Mouse (Mus musculus): ENCODE measurements around the gene Wars. TPM values are rescaled to one million over a fixed set of nuclear protein-coding genes. Genes with fewer than 3 reads are reported as not detected.

Wars gene
- polyA plus RNA-seq, 1 experiment from 2014 or later, result 70.7 TPM

- Histone ChIP-seq H3K27me3 (ENCODE audit: control insufficient read depth, insufficient read depth, low read length) (no peaks in the 10 kb centered on the region), H3K4me1 (replicated peaks; ENCODE audit: control insufficient read depth, insufficient read depth) (no peaks in the 10 kb centered on the region), H3K9me3 (ENCODE audit: control insufficient read depth, low read length) (no peaks in the 10 kb centered on the region), H3K36me3 (ENCODE audit: control insufficient read depth, insufficient read depth, low read length) (peaks cover 7% of the 10 kb centered on the region; the same call in 1 of the 2 replicates), H3K4me2 (replicated peaks; ENCODE audit: low read depth) (no peak overlapping the region), H3K27ac (replicated peaks) (no peak overlapping the region), H3K9ac (ENCODE audit: low read length) (no peak overlapping the region), H3K4me3 (ENCODE audit: low read depth, low read length) (no peak overlapping the region)
- no peak for ATAC-seq (ENCODE audit: low FRiP score, low TSS enrichment)
- no peak for DNase-seq (ENCODE audit: low spot score)
- 74% methylated on average over 11 of the region's 11 CpGs for WGBS
- TF ChIP-seq CTCF (IDR thresholded peaks at IDR 0.05; ENCODE audit: low read depth) (no peak), EP300 (optimal IDR thresholded peaks at IDR 0.05) (no peak)
These were observed 77.4 kb downstream of the Wars start for GRCm38 (mm10) chr12:108816569-108816968.

GRCm38 (mm10) chr12:108814470-108814869 is 79.5 kb downstream of the Wars start:
- H3K36me3 ChIP-seq (ENCODE audit: control insufficient read depth, insufficient read depth, low read length), result peaks cover 5% of the 10 kb centered on the region; the same call in 1 of the 2 replicates
- no peak overlapping the region for H3K4me3 ChIP-seq (ENCODE audit: low read depth, low read length)
- H3K4me1 ChIP-seq (replicated peaks; ENCODE audit: control insufficient read depth, insufficient read depth), result no peaks in the 10 kb centered on the region
- H3K9me3 ChIP-seq (ENCODE audit: control insufficient read depth, low read length), result no peaks in the 10 kb centered on the region
- H3K27ac ChIP-seq (replicated peaks), result no peak overlapping the region
- ATAC-seq (ENCODE audit: low FRiP score, low TSS enrichment), result no peak
- DNase-seq (ENCODE audit: low spot score), result no peak
- H3K27me3 ChIP-seq (ENCODE audit: control insufficient read depth, insufficient read depth, low read length), result no peaks in the 10 kb centered on the region
- WGBS, result 87% methylated on average over 6 of the region's 6 CpGs
- no peak for TF ChIP-seq CTCF (IDR thresholded peaks at IDR 0.05; ENCODE audit: low read depth)
- no peak for TF ChIP-seq EP300 (optimal IDR thresholded peaks at IDR 0.05)
- H3K4me2 ChIP-seq (replicated peaks; ENCODE audit: low read depth), result no peak overlapping the region
- no peak overlapping the region for H3K9ac ChIP-seq (ENCODE audit: low read length)

- WGBS, result 73% methylated on average over 6 of the region's 6 CpGs
- Histone ChIP-seq H3K4me1 (replicated peaks; ENCODE audit: control insufficient read depth, insufficient read depth) (no peaks in the 10 kb centered on the region), H3K36me3 (ENCODE audit: control insufficient read depth, insufficient read depth, low read length) (peaks cover 6% of the 10 kb centered on the region; the same call in 1 of the 2 replicates), H3K27me3 (ENCODE audit: control insufficient read depth, insufficient read depth, low read length) (no peaks in the 10 kb centered on the region), H3K4me3 (ENCODE audit: low read depth, low read length) (no peak overlapping the region), H3K9me3 (ENCODE audit: control insufficient read depth, low read length) (no peaks in the 10 kb centered on the region), H3K4me2 (replicated peaks; ENCODE audit: low read depth) (no peak overlapping the region), H3K9ac (ENCODE audit: low read length) (no peak overlapping the region), H3K27ac (replicated peaks) (no peak overlapping the region)
- ATAC-seq (ENCODE audit: low FRiP score, low TSS enrichment) (no peak), DNase-seq (ENCODE audit: low spot score) (no peak)
- TF ChIP-seq EP300 (optimal IDR thresholded peaks at IDR 0.05) (no peak), CTCF (IDR thresholded peaks at IDR 0.05; ENCODE audit: low read depth) (no peak)
These were observed 81.5 kb downstream of the Wars start for GRCm38 (mm10) chr12:108812463-108812862.

- Histone ChIP-seq H3K4me2 (replicated peaks; ENCODE audit: low read depth) (no peak overlapping the region), H3K27me3 (ENCODE audit: control insufficient read depth, insufficient read depth, low read length) (no peaks in the 10 kb centered on the region), H3K36me3 (ENCODE audit: control insufficient read depth, insufficient read depth, low read length) (peaks cover 3% of the 10 kb centered on the region; the same call in 1 of the 2 replicates), H3K9ac (ENCODE audit: low read length) (no peak overlapping the region), H3K4me1 (replicated peaks; ENCODE audit: control insufficient read depth, insufficient read depth) (no peaks in the 10 kb centered on the region), H3K4me3 (ENCODE audit: low read depth, low read length) (no peak overlapping the region), H3K27ac (replicated peaks) (no peak overlapping the region), H3K9me3 (ENCODE audit: control insufficient read depth, low read length) (no peaks in the 10 kb centered on the region)
- TF ChIP-seq CTCF (IDR thresholded peaks at IDR 0.05; ENCODE audit: low read depth) (peak; percentile 81), EP300 (optimal IDR thresholded peaks at IDR 0.05) (no peak)
- WGBS, result 35% methylated on average over 2 of the region's 2 CpGs
- DNase-seq (ENCODE audit: low spot score) (no peak), ATAC-seq (ENCODE audit: low FRiP score, low TSS enrichment) (peak; percentile 38; the same call in 1 of the 2 replicates)
These were observed 82.8 kb downstream of the Wars start for GRCm38 (mm10) chr12:108811133-108811532.

- no peak for TF ChIP-seq EP300 (optimal IDR thresholded peaks at IDR 0.05)
- TF ChIP-seq CTCF (IDR thresholded peaks at IDR 0.05; ENCODE audit: low read depth), result no peak
- peaks cover 3% of the 10 kb centered on the region; the same call in 1 of the 2 replicates for H3K36me3 ChIP-seq (ENCODE audit: control insufficient read depth, insufficient read depth, low read length)
- no peaks in the 10 kb centered on the region for H3K27me3 ChIP-seq (ENCODE audit: control insufficient read depth, insufficient read depth, low read length)
- no peak overlapping the region for H3K4me2 ChIP-seq (replicated peaks; ENCODE audit: low read depth)
- no peak for DNase-seq (ENCODE audit: low spot score)
- H3K27ac ChIP-seq (replicated peaks), result no peak overlapping the region
- no peak overlapping the region for H3K4me3 ChIP-seq (ENCODE audit: low read depth, low read length)
- no peaks in the 10 kb centered on the region for H3K9me3 ChIP-seq (ENCODE audit: control insufficient read depth, low read length)
- no peaks in the 10 kb centered on the region for H3K4me1 ChIP-seq (replicated peaks; ENCODE audit: control insufficient read depth, insufficient read depth)
- WGBS, result 79% methylated on average over 7 of the region's 7 CpGs
- no peak overlapping the region for H3K9ac ChIP-seq (ENCODE audit: low read length)
- no peak for ATAC-seq (ENCODE audit: low FRiP score, low TSS enrichment)
These were observed 83.7 kb downstream of the Wars start for GRCm38 (mm10) chr12:108810309-108810708.

MicroRNAs within 50 kb of the gene (microRNA counts, 519-probe panel; counts per million panel counts)
- not detected for microRNA mmu-miR-345-3p
- microRNA mmu-miR-345-5p, result 4,002 counts per million, percentile 29 among the panel's probes with 10 or more counts

Small RNAs within 50 kb of the gene (microRNA-seq; reads per million reads assigned to microRNA genes)
- 73.6 reads per million, percentile 41 among the genes with 10 or more reads in this experiment for gene Mir345

Other genes with a start within 250 kb of the Wars start
- gene Degs2, start 191.9 kb downstream of the Wars start, polyA plus RNA-seq (2015; fragmentation: Nextera tagmentation; extraction: Ambion mirVana), result 172 and 174 TPM in 2 replicates
- gene Yy1, start 101.2 kb downstream of the Wars start, polyA plus RNA-seq (2015; fragmentation: Nextera tagmentation; extraction: Ambion mirVana), result 9.6 and 9.9 TPM in 2 replicates
- gene Slc25a29, start 58.3 kb downstream of the Wars start, polyA plus RNA-seq (2015; fragmentation: Nextera tagmentation; extraction: Ambion mirVana), result 3.7 and 3.8 TPM in 2 replicates
- 4.3 and 5.6 TPM in 2 replicates for gene Slc25a47, start 58.1 kb downstream of the Wars start, polyA plus RNA-seq (2015; fragmentation: Nextera tagmentation; extraction: Ambion mirVana)
- gene Wdr25, start 543 bp downstream of the Wars start, polyA plus RNA-seq (2015; fragmentation: Nextera tagmentation; extraction: Ambion mirVana), result 3.2 and 3.9 TPM in 2 replicates
- gene Begain, start 174.0 kb upstream of the Wars start, polyA plus RNA-seq (2015; fragmentation: Nextera tagmentation; extraction: Ambion mirVana), result 1.6 and 2.3 TPM in 2 replicates